Mouse (Mus musculus) lung, postnatal 14 days (tissue): Measurements from ENCODE around the gene Jrkl.

Experiments used
- DNase-seq: peaks from one replicate; pipeline ENCODE4 v3.0.0; 2021

The Jrkl gene

GRCm38 (mm10) chr9:13245481-13245880 is at the start of gene Jrkl:
Jrkl (minus strand) TSS chr9:13245829.
- DNase-seq, result peak; percentile 20

- no peak for DNase-seq
These were observed 41.9 kb upstream of the Jrkl start for GRCm38 (mm10) chr9:13287482-13287881.

DNA sequence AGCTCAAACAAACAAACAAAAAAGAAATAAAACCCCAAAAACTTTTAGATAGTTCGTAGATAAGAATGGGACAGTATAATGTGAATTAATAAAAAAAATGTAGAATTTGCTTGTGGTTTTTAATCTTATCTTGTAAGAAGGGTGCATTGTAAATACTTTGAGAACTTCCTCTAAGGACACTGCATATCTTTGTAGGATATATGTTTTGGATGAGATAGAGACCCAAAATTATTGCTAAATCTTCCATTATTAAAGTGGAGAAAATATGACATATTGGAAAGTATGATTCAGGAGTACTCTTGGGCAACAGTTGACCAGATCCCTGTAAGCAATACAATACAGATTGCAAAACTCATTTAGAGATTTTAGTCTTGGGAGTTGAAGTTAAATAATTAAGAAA is 27.6 kb upstream of the Jrkl start:
- DNase-seq, result no peak

GRCm38 (mm10) chr9:13260980-13261379 is 15.4 kb upstream of the Jrkl start:
- DNase-seq, result no peak

DNA sequence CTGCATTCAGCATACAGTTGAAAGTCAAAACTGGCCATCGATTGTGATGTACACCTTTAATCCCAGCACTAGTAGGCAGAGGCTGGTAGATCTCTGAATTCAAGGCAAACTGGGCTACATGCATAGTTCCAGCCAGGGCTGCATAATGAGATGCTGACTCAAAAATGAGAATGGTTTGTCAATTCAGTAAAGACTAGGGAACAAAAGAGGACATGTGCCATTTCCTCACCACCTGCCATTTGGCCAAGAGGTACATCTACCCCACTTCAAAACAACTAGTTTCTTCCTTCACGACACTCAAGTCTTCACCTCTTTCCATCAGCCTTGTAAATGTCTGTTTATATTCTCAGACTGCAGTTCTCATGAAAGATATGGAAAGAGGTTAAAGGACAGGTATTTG is 12.5 kb upstream of the Jrkl start:
- DNase-seq, result no peak

DNA sequence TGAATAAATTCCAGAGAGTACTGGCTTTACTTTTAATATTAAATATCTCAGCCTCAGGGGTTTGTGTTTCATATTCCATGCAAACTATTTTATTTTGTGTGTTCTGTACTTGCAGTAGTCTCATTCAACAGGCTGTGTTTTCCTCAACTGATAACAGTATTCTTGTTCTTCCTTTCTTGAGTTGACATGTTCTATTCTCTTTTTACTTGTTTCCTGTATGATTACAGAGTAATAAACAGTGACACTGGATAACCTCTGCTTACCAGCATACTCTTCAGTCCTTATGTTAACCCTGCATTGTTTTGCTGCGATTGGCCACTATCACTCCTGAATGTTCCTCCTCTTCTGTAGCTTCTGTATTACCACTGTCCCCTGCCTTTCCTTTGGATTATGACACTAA is 11.1 kb upstream of the Jrkl start:
- DNase-seq, result no peak

DNA sequence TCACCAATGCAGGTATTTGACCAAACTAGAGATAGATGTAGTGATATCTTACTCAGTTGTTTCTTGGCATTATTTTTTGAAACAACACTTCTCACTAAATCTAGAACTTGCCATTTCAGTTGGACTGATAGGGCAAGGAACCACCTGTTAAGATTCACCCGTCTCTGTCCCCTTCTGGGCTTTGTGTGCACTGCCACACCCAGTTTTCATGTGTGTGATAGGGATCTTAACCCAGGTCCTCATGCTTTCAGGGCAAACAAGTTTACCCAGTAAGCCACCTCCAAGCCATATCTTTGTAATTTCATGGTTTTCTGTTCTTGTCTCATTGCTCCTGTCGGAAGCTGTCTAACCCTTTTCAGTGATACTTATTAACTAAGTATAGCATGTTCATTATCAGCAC is 5.6 kb upstream of the Jrkl start:
- DNase-seq, result no peak

DNA sequence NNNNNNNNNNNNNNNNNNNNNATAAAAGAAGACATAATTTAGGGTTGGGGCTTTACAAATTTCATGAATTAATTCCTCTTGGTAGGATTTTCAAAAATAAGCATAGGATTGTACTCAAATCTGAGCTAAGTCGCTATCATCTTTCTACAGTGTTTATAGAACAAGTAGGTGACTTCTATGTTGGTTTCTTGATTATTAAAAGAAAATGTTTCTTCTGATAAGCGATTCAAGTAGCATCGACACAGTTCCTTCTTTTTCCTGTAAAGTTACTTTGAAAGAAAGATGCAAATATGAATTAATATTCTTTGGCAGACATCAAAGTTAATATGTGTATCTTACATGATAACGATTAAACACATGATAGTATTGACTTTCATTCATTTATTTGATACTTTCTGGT is 2.5 kb upstream of the Jrkl start:
- DNase-seq, result no peak

- DNase-seq, result peak; percentile 95
These were observed 1.4 kb upstream of the Jrkl start, which contains the start of gene Ccdc82 for GRCm38 (mm10) chr9:13246815-13247638. Ccdc82 (plus strand) TSS chr9:13246955.

- no peak for DNase-seq
These were observed 3.3 kb downstream of the Jrkl start for GRCm38 (mm10) chr9:13242321-13242720.

- DNase-seq, result peak; percentile 25
These were observed 13.9 kb downstream of the Jrkl start for GRCm38 (mm10) chr9:13231545-13232216.

DNA sequence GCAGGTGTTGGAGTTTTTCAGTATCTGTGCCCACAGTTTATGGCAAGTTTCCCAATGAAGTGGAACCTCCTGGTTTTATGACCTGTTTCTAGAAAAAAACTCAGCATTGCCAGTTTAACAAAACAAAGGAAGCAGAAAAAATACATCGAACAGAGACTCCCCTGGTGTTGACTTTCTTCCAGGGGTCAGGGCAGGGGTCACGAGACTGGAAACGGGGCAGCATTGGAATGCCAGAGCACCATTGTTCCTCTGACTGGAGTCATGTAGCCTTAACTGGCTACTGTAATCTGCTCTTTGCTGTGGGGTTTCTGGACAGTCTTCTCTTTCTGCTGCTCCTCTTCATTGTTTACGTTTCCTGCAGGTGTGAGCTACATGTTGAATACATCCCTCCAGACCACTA is 15.1 kb downstream of the Jrkl start:
- no peak for DNase-seq

GRCm38 (mm10) chr9:13225872-13226271 is 19.8 kb downstream of the Jrkl start:
- no peak for DNase-seq

- DNase-seq, result no peak
These were observed 39.3 kb downstream of the Jrkl start for GRCm38 (mm10) chr9:13206369-13206768.

DNA sequence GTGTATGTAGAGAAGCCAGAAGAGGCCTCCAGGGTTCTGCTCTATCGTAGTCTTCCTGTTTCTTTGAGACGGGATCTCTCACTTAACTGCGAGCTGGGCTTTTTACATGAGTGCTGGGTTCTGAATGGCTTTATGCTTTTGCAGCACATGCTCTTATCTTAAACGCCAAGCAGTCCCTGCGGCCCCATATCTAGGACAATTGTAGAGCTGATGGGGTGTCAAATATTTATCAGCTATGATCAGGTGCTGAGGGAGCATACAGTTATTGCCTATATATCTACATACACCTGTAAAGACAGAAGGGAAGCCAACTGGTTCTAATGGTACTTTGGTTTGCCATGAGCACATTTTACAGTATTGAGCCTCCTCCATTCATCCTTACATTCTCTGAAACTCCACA is 41.9 kb downstream of the Jrkl start:
- no peak for DNase-seq

GRCm38 (mm10) chr9:13203109-13203508 is 42.5 kb downstream of the Jrkl start:
- DNase-seq, result no peak

DNA sequence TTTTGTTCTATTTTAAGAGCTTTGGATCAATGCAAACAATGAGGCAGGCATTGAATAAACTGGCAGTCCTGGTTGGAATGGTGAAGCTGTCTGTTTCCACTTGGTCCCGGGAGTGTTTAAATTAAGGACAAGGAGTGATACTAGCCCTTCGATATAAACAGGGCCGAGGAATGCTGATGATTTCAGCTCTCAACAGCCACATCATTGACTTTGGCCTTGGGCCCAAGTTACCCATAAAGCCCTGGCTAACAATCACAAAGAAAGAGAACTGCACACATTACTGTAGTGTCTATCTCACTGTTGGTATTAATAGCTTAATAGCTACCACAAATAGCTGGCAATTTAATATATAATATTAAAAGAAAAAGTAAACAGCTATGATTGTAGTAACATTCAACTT is 45.5 kb downstream of the Jrkl start:
- no peak for DNase-seq

DNA sequence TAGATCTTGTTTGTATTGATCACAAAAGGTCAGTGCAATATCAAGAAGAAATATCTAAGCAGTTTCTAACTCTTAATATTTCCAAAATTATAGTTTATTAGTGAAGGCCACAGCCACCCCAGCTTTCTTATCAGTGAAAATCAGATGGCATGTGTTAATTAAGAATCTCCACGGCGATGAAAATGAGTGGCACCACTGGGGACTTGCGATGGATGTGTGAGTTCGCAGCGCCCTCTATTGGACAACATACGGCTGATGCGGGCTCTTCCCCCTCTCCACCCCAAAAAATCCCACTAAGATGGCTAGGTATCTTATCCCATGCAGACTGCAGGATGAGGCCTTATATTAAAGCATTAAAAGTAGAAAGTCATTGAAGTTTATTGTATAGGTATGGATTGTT is 49.9 kb downstream of the Jrkl start:
- DNase-seq, result no peak

GRCm38 (mm10) chr9:13195268-13195667 is 50.4 kb downstream of the Jrkl start:
- no peak for DNase-seq

DNA sequence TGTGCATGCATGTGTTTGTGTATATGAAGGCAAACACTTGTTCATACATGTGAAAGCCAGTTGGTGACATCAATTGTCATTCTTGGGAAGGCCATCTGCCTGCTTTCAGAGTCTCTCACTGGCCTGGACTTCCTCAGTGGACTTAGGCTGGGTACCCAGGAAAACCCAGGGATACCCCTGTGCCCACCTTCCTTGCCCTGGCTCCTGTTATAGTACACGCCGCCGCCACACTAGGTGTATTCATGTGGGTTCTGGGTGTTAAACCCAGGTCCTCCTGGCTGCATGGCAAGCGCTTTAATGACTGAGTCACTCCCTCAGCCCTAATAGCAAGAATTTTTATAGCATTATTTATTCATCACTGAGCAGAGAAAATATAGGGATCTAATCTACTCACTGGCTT is 51.0 kb downstream of the Jrkl start:
- DNase-seq, result no peak
